Mouse (Mus musculus) hindbrain, embryonic 11.5 days (tissue): Measurements from ENCODE around the gene Spns3. TPM values are rescaled to one million over a fixed set of nuclear protein-coding genes. Genes with fewer than 3 reads are reported as not detected.
A peak's percentile ranks its signal among the peaks of the same experiment; 100 is the strongest.

Source experiments
- ATAC-seq: fragments of 200-750 bp; cut with Nextera tagmentation; 2 replicates; pipeline ENCODE4 v1.8.0; 2017; ENCODE audit warnings: mild to moderate bottlenecking, moderate TSS enrichment, moderate library complexity; ENCODE audit not compliant: low FRiP score
- DNase-seq: peaks from one replicate; pipeline ENCODE4 v3.0.0-alpha.2; 2015; ENCODE audit warnings: low spot score
- H3K27ac ChIP-seq: fragments of 300-500 bp; sonication (generic); 2 replicates; pipeline ENCODE4 v1.5.1; 2014; ENCODE audit warnings: mild to moderate bottlenecking, low read depth, low read length
- H3K27me3 ChIP-seq: fragments of 300-500 bp; sonication (generic); 2 replicates; pipeline ENCODE4 v1.6.1; 2014; ENCODE audit warnings: mild to moderate bottlenecking, low read length, moderate library complexity, mixed read lengths; ENCODE audit not compliant: control insufficient read depth, insufficient read depth
- H3K36me3 ChIP-seq: fragments of 300-500 bp; sonication (generic); 2 replicates; pipeline ENCODE4 v1.6.1; 2014; ENCODE audit warnings: mild to moderate bottlenecking, low read length, moderate library complexity, mixed read lengths; ENCODE audit not compliant: control insufficient read depth, insufficient read depth
- H3K4me1 ChIP-seq: fragments of 300-500 bp; sonication (generic); replicated peaks from 2 replicates; pipeline ENCODE4 v1.6.1; 2014; ENCODE audit warnings: low read length, mixed read lengths; ENCODE audit not compliant: control insufficient read depth, insufficient read depth
- H3K4me2 ChIP-seq: fragments of 300-500 bp; sonication (generic); replicated peaks from 2 replicates; pipeline ENCODE4 v1.6.1; 2014; ENCODE audit warnings: mild to moderate bottlenecking, low read depth, low read length
- H3K4me3 ChIP-seq: fragments of 300-500 bp; sonication (generic); 2 replicates; pipeline ENCODE4 v1.5.1; 2014; ENCODE audit warnings: low read depth, low read length
- H3K9ac ChIP-seq: fragments of 300-500 bp; sonication (generic); 2 replicates; pipeline ENCODE4 v1.6.1; 2014; ENCODE audit warnings: low read depth, low read length
- H3K9me3 ChIP-seq: fragments of 300-500 bp; sonication (generic); 2 replicates; pipeline ENCODE4 v1.6.1; 2016; ENCODE audit warnings: low read length; ENCODE audit not compliant: control insufficient read depth
- WGBS: fragments of 180-500 bp; shearing (Covaris S2); extraction: QIAGEN DNeasy Blood & Tissue Kit; methylation state at CpG from one replicate; pipeline ENCODE4 v1.1.7; 2014; 5-methylcytosine and 5-hydroxymethylcytosine counted together
- polyA plus RNA-seq: library from polyadenylated mRNA; unstranded; fragments of >200 nt; fragmentation: Nextera tagmentation; extraction: Ambion mirVana; gene quantifications from 2 replicates; pipeline ENCODE4 v1.2.1, GENCODE M21; 2014

Spns3 gene
- polyA plus RNA-seq, 1 experiment from 2014 or later: not detected

DNA sequence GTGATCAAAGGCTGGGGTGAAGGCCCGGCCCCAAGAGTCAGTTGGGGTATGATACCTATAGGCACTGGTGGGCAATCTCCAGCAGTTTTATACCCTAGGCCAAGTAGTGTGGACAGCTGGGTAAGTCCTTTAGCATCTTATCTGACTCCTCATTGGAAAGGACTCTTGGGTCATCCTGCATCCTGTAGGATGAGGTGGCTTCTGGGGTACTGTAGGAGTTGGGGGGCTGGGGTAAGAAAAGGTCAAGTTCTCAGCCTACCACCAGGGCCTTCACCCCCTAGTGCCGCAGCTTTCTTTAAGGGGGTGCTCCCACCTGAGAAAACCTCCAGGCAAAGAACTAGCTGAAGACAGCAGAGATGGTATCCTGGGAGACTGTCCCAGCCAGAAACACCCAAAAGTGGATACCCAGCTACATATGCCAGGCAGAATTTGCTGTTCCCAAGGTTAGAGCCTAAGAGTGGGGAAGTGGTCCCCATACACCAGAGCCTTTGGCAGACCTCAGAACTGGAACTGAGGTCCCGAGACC, 98.1 kb downstream of the Spns3 start:
- peaks cover 16% of the 10 kb centered on the region for H3K36me3 ChIP-seq

DNA sequence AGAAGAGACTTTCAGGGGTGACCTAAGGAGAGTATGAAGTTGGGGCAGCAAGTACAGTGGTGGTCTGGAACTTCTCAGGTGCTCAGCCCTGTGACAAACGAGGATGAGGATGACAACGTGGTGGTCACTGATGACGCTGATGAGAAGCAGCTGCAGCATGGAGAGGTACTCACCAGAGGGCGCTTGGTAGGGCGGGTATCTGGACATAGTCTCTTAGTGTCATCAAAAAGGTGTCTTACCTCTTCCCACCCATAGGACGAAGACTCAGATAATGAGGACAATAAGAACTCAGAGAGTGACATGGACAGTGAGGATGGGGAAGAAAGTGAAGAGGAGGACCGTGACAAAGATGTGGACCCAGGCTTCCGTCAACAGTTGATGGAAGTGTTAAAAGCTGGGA, 102.8 kb downstream of the Spns3 start:
- no peaks in the 10 kb centered on the region for H3K9me3 ChIP-seq
- H3K4me2 ChIP-seq: no peak overlapping the region
- H3K4me1 ChIP-seq: no peaks in the 10 kb centered on the region
- WGBS: 86% methylated on average over 8 of the region's 8 CpGs
- ATAC-seq (no peak), DNase-seq (no peak)
- H3K27me3 ChIP-seq: no peaks in the 10 kb centered on the region
- H3K9ac ChIP-seq: no peak overlapping the region
- H3K4me3 ChIP-seq: no peak overlapping the region
- no peak overlapping the region for H3K27ac ChIP-seq
- H3K36me3 ChIP-seq: peaks cover 43% of the 10 kb centered on the region

More for the DNA sequence above, 98.1 kb downstream of the Spns3 start:
- Histone ChIP-seq H3K9me3 (no peaks in the 10 kb centered on the region), H3K4me2 (no peak overlapping the region), H3K27ac (no peak overlapping the region), H3K4me1 (peaks cover 7% of the 10 kb centered on the region), H3K9ac (no peak overlapping the region), H3K27me3 (no peaks in the 10 kb centered on the region), H3K4me3 (no peak overlapping the region)
- 97% methylated on average over 3 of the region's 3 CpGs for WGBS
- DNase-seq (no peak), ATAC-seq (no peak)

DNA sequence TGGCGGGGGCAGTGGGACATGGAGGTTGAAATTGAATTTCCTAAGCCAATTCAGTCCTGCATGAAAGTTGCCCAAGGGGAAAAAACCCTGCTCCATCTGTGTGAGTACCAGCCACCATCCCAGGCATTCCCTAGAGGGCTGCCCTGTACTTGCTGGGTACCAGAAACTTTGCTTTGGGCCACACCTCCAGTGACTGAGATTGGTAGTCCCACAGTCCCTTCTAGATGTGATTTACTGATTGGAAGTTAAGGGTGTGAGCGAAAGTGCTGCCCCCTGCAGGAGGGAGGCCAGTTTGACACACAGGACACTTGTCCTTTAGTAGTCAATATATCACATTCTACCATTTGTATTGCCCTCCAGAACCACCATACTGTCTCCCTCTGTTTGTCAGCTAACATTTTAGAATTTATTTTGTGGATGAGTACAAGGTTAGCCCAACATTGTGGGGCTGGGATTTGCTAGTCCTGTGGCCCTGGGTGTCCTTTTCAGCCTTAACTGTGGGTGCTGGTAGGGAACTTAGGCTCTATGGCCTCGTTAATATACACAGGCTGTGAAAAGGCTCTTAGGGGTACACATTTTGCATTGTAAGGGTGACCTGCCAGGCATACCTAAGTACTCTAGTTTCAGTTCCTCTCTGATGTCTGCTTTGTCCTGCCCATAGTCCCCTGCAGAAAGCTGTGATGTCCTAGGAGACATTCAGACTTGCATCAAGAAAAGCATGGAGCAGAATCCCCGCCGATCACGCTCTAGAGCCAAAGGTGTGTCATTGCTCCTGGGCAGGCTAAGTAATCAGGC, 103.8 kb downstream of the Spns3 start:
- peaks cover 43% of the 10 kb centered on the region for H3K36me3 ChIP-seq
- ATAC-seq (no peak), DNase-seq (peak; percentile 72)
- 88% methylated on average over 6 of the region's 6 CpGs for WGBS
- no peak overlapping the region for H3K4me2 ChIP-seq
- H3K9ac ChIP-seq: no peak overlapping the region
- no peaks in the 10 kb centered on the region; the same call in 1 of the 2 replicates for H3K4me1 ChIP-seq
- H3K9me3 ChIP-seq: no peaks in the 10 kb centered on the region
- H3K27me3 ChIP-seq: no peaks in the 10 kb centered on the region
- no peak overlapping the region for H3K4me3 ChIP-seq
- no peak overlapping the region for H3K27ac ChIP-seq

Other genes starting within 250 kb of the Spns3 start
- 0.98 and 1.3 TPM in 2 replicates for gene Xaf1, start 248.9 kb downstream of the Spns3 start, polyA plus RNA-seq
- not detected in 2 replicates for gene Fbxo39, start 236.1 kb downstream of the Spns3 start, polyA plus RNA-seq
- 8.7 and 8.9 TPM in 2 replicates for gene Tekt1, start 188.1 kb downstream of the Spns3 start, polyA plus RNA-seq
- 4.7 and 8.7 TPM in 2 replicates for gene Smtnl2, start 138.8 kb downstream of the Spns3 start, polyA plus RNA-seq
- not detected in 2 replicates for gene Ggt6, start 115.0 kb downstream of the Spns3 start, polyA plus RNA-seq
- gene Mybbp1a, start 109.2 kb downstream of the Spns3 start, polyA plus RNA-seq: 112 and 145 TPM in 2 replicates
- gene Spns2, start 60.6 kb downstream of the Spns3 start, polyA plus RNA-seq: 5.3 and 6.2 TPM in 2 replicates
- 127 and 131 TPM in 2 replicates for gene Ube2g1, start 56.8 kb upstream of the Spns3 start, polyA plus RNA-seq
- 28.1 and 30.6 TPM in 2 replicates for gene Ankfy1, start 139.5 kb upstream of the Spns3 start, polyA plus RNA-seq
- 3.4 and 4.5 TPM in 2 replicates for gene Cyb5d2, start 245.6 kb upstream of the Spns3 start, polyA plus RNA-seq
- gene Zzef1, start 245.7 kb upstream of the Spns3 start, polyA plus RNA-seq: 8.0 and 14.0 TPM in 2 replicates